Mouse (Mus musculus): ENCODE results near the gene Dvl1.

Gene Dvl1

GRCm38 (mm10) chr4:155896461-155896860 is 49.3 kb downstream of the Dvl1 start:
- in situ Hi-C loops (cut with MboI; ENCODE audit: low pct_unique_long_range_greater_than_20kb in 1 of 2, low sequenced_read_pairs in 2 of 2, unreplicated experiment in 1 of 2): no loop called here

- in situ Hi-C loops (cut with MboI; ENCODE audit: low pct_unique_long_range_greater_than_20kb in 1 of 2, low sequenced_read_pairs in 2 of 2, unreplicated experiment in 1 of 2): no loop called here
Observed at GRCm38 (mm10) chr4:155898318-155898717, 51.1 kb downstream of the Dvl1 start.

- in situ Hi-C loops (cut with MboI; ENCODE audit: low pct_unique_long_range_greater_than_20kb in 1 of 2, low sequenced_read_pairs in 2 of 2, unreplicated experiment in 1 of 2): no loop called here
Observed at GRCm38 (mm10) chr4:155899355-155899754, 52.2 kb downstream of the Dvl1 start.

- in situ Hi-C loops (cut with MboI; ENCODE audit: low pct_unique_long_range_greater_than_20kb in 1 of 2, low sequenced_read_pairs in 2 of 2, unreplicated experiment in 1 of 2): no loop called here
Observed at GRCm38 (mm10) chr4:155901205-155901604, 54.0 kb downstream of the Dvl1 start.

- in situ Hi-C loops (cut with MboI; ENCODE audit: low pct_unique_long_range_greater_than_20kb in 1 of 2, low sequenced_read_pairs in 2 of 2, unreplicated experiment in 1 of 2): no loop called here
Observed at GRCm38 (mm10) chr4:155903246-155903645, 56.0 kb downstream of the Dvl1 start.

- in situ Hi-C loops (cut with MboI; ENCODE audit: low pct_unique_long_range_greater_than_20kb in 1 of 2, low sequenced_read_pairs in 2 of 2, unreplicated experiment in 1 of 2): loop anchor here in 1 of 2 experiments (5.0 kb wide), 1 partner anchor 38 kb away; the partner anchor contains the start of gene Ube2j2
Observed at GRCm38 (mm10) chr4:155904318-155905102, 57.3 kb downstream of the Dvl1 start.

GRCm38 (mm10) chr4:155905634-155906033 is 58.4 kb downstream of the Dvl1 start:
- in situ Hi-C loops (cut with MboI; ENCODE audit: low pct_unique_long_range_greater_than_20kb in 1 of 2, low sequenced_read_pairs in 2 of 2, unreplicated experiment in 1 of 2): loop anchor here in 1 of 2 experiments (5.0 kb wide), 1 partner anchor 37 kb away; the partner anchor contains the start of gene Ube2j2

- in situ Hi-C loops (cut with MboI; ENCODE audit: low pct_unique_long_range_greater_than_20kb in 1 of 2, low sequenced_read_pairs in 2 of 2, unreplicated experiment in 1 of 2): loop anchor here in 1 of 2 experiments (5.0 kb wide), 1 partner anchor 36 kb away; the partner anchor contains the start of gene Ube2j2
Observed at GRCm38 (mm10) chr4:155906125-155906524, 58.9 kb downstream of the Dvl1 start.

- in situ Hi-C loops (cut with MboI; ENCODE audit: low pct_unique_long_range_greater_than_20kb in 1 of 2, low sequenced_read_pairs in 2 of 2, unreplicated experiment in 1 of 2): loop anchor here in 1 of 2 experiments (5.0 kb wide), 1 partner anchor 35 kb away; the partner anchor contains the start of gene Ube2j2
Observed at GRCm38 (mm10) chr4:155907003-155907402, 59.8 kb downstream of the Dvl1 start.

- in situ Hi-C loops (cut with MboI; ENCODE audit: low pct_unique_long_range_greater_than_20kb in 1 of 2, low sequenced_read_pairs in 2 of 2, unreplicated experiment in 1 of 2): loop anchor here in 1 of 2 experiments (5.0 kb wide), 1 partner anchor 34 kb away; the partner anchor contains the start of gene Ube2j2
Observed at GRCm38 (mm10) chr4:155908281-155908680, 61.1 kb downstream of the Dvl1 start.

- in situ Hi-C loops (cut with MboI; ENCODE audit: low pct_unique_long_range_greater_than_20kb in 1 of 2, low sequenced_read_pairs in 2 of 2, unreplicated experiment in 1 of 2): loop anchor here in 1 of 2 experiments (5.0 kb wide), 1 partner anchor 34 kb away; the partner anchor contains the start of gene Ube2j2
Observed at GRCm38 (mm10) chr4:155908751-155909150, 61.5 kb downstream of the Dvl1 start.

Data from mouse embryonic stem cell (cell line).